Mouse (Mus musculus) liver, embryonic 12.5 days (tissue): ENCODE measurements around the gene Fcgr3. TPM values are rescaled to one million over a fixed set of nuclear protein-coding genes. Genes with fewer than 3 reads are reported as not detected.
"Not testable (repeated sequence)": the region's sequence is repeated elsewhere in the genome, so short reads cannot be mapped to it uniquely, and the experiment has no call there.

Source experiments
- ATAC-seq: fragments of 200-750 bp; cut with Nextera tagmentation; 2 replicates; pipeline ENCODE4 v1.8.0; 2017; ENCODE audit warnings: moderate number of reproducible peaks, mild to moderate bottlenecking, moderate library complexity
- H3K27ac ChIP-seq: fragments of 300-500 bp; sonication (generic); 2 replicates; pipeline ENCODE4 v1.5.1; 2016; ENCODE audit warnings: mild to moderate bottlenecking
- H3K27me3 ChIP-seq: fragments of 300-500 bp; sonication (generic); replicated peaks from 2 replicates; pipeline ENCODE4 v1.6.1; 2016; ENCODE audit warnings: mild to moderate bottlenecking, moderate library complexity
- H3K36me3 ChIP-seq: fragments of 300-500 bp; sonication (generic); 2 replicates; pipeline ENCODE4 v1.6.1; 2016; ENCODE audit warnings: mild to moderate bottlenecking, moderate library complexity
- H3K4me1 ChIP-seq: fragments of 300-500 bp; sonication (generic); 2 replicates; pipeline ENCODE4 v1.6.1; 2016
- H3K4me2 ChIP-seq: fragments of 300-500 bp; sonication (generic); 2 replicates; pipeline ENCODE4 v1.6.1; 2016; ENCODE audit warnings: mild to moderate bottlenecking, moderate library complexity
- H3K4me3 ChIP-seq: fragments of 300-500 bp; sonication (generic); 2 replicates; pipeline ENCODE4 v1.5.1; 2016; ENCODE audit warnings: mild to moderate bottlenecking, moderate library complexity
- H3K9ac ChIP-seq: fragments of 300-500 bp; sonication (generic); 2 replicates; pipeline ENCODE4 v1.6.1; 2016; ENCODE audit warnings: mild to moderate bottlenecking, moderate library complexity
- H3K9me3 ChIP-seq: fragments of 300-500 bp; sonication (generic); replicated peaks from 2 replicates; pipeline ENCODE4 v1.6.1; 2016; ENCODE audit warnings: mild to moderate bottlenecking, moderate library complexity
- WGBS: fragments of 180-500 bp; shearing (Covaris S2); methylation state at CpG from one replicate; pipeline ENCODE4 v1.1.7; 2016; ENCODE audit not compliant: insufficient replicate concordance; 5-methylcytosine and 5-hydroxymethylcytosine counted together
- polyA plus RNA-seq: library from polyadenylated mRNA; unstranded; fragments of >200 nt; fragmentation: Nextera tagmentation; extraction: Ambion mirVana; gene quantifications from 2 replicates; pipeline ENCODE4 v1.2.1, GENCODE M21; 2016

Fcgr3 gene
- polyA plus RNA-seq, 1 experiment from 2014 or later = 16.1 TPM

- Histone ChIP-seq H3K4me3 (peak overlapping the region; percentile 75), H3K9ac (peak overlapping the region; percentile 79), H3K9me3 (no peaks in the 10 kb centered on the region), H3K36me3 (no peaks in the 10 kb centered on the region), H3K4me2 (peak overlapping the region; percentile 91), H3K27ac (peak overlapping the region; percentile 85), H3K27me3 (no peaks in the 10 kb centered on the region), H3K4me1 (peaks cover 45% of the 10 kb centered on the region)
- WGBS = under 1% methylated on average over 40 of the region's 40 CpGs
- peak; percentile 79 for ATAC-seq
Measured at GRCm38 (mm10) chr1:171101733-171102546, 37.2 kb upstream of the Fcgr3 start.

GRCm38 (mm10) chr1:171101033-171101432, 36.3 kb upstream of the Fcgr3 start:
- Histone ChIP-seq H3K9me3 (no peaks in the 10 kb centered on the region), H3K27me3 (no peaks in the 10 kb centered on the region), H3K4me3 (0 out of 2 replicates have a peak overlapping the region, but pooled peaks have one; percentile 75), H3K27ac (no peak overlapping the region), H3K36me3 (no peaks in the 10 kb centered on the region), H3K9ac (no peak overlapping the region; the same call in 1 of the 2 replicates), H3K4me2 (peak overlapping the region; percentile 91), H3K4me1 (peaks cover 54% of the 10 kb centered on the region)
- WGBS = 21% methylated on average over 2 of the region's 2 CpGs
- ATAC-seq = no peak

- Histone ChIP-seq H3K4me3 (no peak overlapping the region), H3K36me3 (no peaks in the 10 kb centered on the region), H3K9ac (peak overlapping the region; percentile 31; the same call in 1 of the 2 replicates), H3K4me1 (peaks cover 58% of the 10 kb centered on the region), H3K27me3 (0 out of 2 replicates have a peak, but pooled peaks cover 2% of the 10 kb centered on the region), H3K4me2 (peak overlapping the region; percentile 36), H3K9me3 (no peaks in the 10 kb centered on the region), H3K27ac (peak overlapping the region; percentile 51; the same call in 1 of the 2 replicates)
- ATAC-seq = peak; percentile 42
- 16% methylated on average over 2 of the region's 2 CpGs for WGBS
Measured at GRCm38 (mm10) chr1:171097612-171098011, 32.9 kb upstream of the Fcgr3 start.

- H3K36me3 ChIP-seq = no peaks in the 10 kb centered on the region
- H3K4me1 ChIP-seq = peaks cover 58% of the 10 kb centered on the region
- 0 out of 2 replicates have a peak, but pooled peaks cover 7% of the 10 kb centered on the region for H3K27me3 ChIP-seq
- peak overlapping the region; percentile 31; the same call in 1 of the 2 replicates for H3K9ac ChIP-seq
- peak overlapping the region; percentile 36 for H3K4me2 ChIP-seq
- H3K9me3 ChIP-seq = no peaks in the 10 kb centered on the region
- ATAC-seq = no peak
- no peak overlapping the region for H3K4me3 ChIP-seq
- 0 out of 2 replicates have a peak overlapping the region, but pooled peaks have one; percentile 51 for H3K27ac ChIP-seq
Measured at GRCm38 (mm10) chr1:171097136-171097535, 32.4 kb upstream of the Fcgr3 start.

- Histone ChIP-seq H3K27ac (0 out of 2 replicates have a peak overlapping the region, but pooled peaks have one; percentile 20), H3K9me3 (no peaks in the 10 kb centered on the region), H3K36me3 (no peaks in the 10 kb centered on the region), H3K27me3 (0 out of 2 replicates have a peak, but pooled peaks cover 9% of the 10 kb centered on the region), H3K4me1 (peaks cover 55% of the 10 kb centered on the region), H3K4me2 (peak overlapping the region; percentile 43), H3K4me3 (no peak overlapping the region), H3K9ac (no peak overlapping the region)
- ATAC-seq = no peak
- WGBS = 30% methylated on average over 10 of the region's 10 CpGs
Measured at GRCm38 (mm10) chr1:171096110-171096964, 31.6 kb upstream of the Fcgr3 start.

GRCm38 (mm10) chr1:171094424-171094823, 29.7 kb upstream of the Fcgr3 start:
- H3K9me3 ChIP-seq = no peaks in the 10 kb centered on the region
- H3K9ac ChIP-seq = no peak overlapping the region
- no peaks in the 10 kb centered on the region for H3K36me3 ChIP-seq
- no peak overlapping the region for H3K27ac ChIP-seq
- H3K4me3 ChIP-seq = no peak overlapping the region
- no peak for ATAC-seq
- 30% methylated on average over 4 of the region's 4 CpGs for WGBS
- peaks cover 40% of the 10 kb centered on the region for H3K4me1 ChIP-seq
- H3K4me2 ChIP-seq = no peak overlapping the region
- 0 out of 2 replicates have a peak, but pooled peaks cover 9% of the 10 kb centered on the region for H3K27me3 ChIP-seq

- no peak overlapping the region for H3K4me3 ChIP-seq
- no peaks in the 10 kb centered on the region for H3K36me3 ChIP-seq
- no peak for ATAC-seq
- no peak overlapping the region for H3K4me2 ChIP-seq
- H3K27ac ChIP-seq = no peak overlapping the region
- WGBS = 60% methylated on average over 2 of the region's 2 CpGs
- H3K4me1 ChIP-seq = peaks cover 32% of the 10 kb centered on the region
- no peaks in the 10 kb centered on the region for H3K9me3 ChIP-seq
- H3K27me3 ChIP-seq = peaks cover 25% of the 10 kb centered on the region
- H3K9ac ChIP-seq = no peak overlapping the region
Measured at GRCm38 (mm10) chr1:171090761-171091160, 26.0 kb upstream of the Fcgr3 start.

- WGBS = 84% methylated on average over 1 of the region's 1 CpGs
- ATAC-seq = no peak
- H3K4me1 ChIP-seq = peaks cover 26% of the 10 kb centered on the region
- no peaks in the 10 kb centered on the region for H3K9me3 ChIP-seq
- no peak overlapping the region for H3K4me3 ChIP-seq
- H3K27me3 ChIP-seq = peaks cover 33% of the 10 kb centered on the region
- no peak overlapping the region for H3K4me2 ChIP-seq
- H3K9ac ChIP-seq = no peak overlapping the region
- H3K36me3 ChIP-seq = no peaks in the 10 kb centered on the region
- H3K27ac ChIP-seq = no peak overlapping the region
Measured at GRCm38 (mm10) chr1:171089891-171090290, 25.2 kb upstream of the Fcgr3 start.

GRCm38 (mm10) chr1:171088237-171088869, 23.6 kb upstream of the Fcgr3 start:
- H3K36me3 ChIP-seq, H3K9me3 ChIP-seq, ATAC-seq, H3K9ac ChIP-seq, H3K27ac ChIP-seq, H3K4me3 ChIP-seq: not testable (repeated sequence)
- Histone ChIP-seq H3K27me3 (peaks cover 37% of the 10 kb centered on the region), H3K4me1 (peaks cover 22% of the 10 kb centered on the region), H3K4me2 (peak overlapping the region; percentile 57)
- WGBS = 4% methylated on average over 10 of the region's 10 CpGs

- Histone ChIP-seq H3K36me3 (no peaks in the 10 kb centered on the region), H3K4me2 (peak overlapping the region; percentile 70), H3K27me3 (peaks cover 37% of the 10 kb centered on the region), H3K9ac (peak overlapping the region; percentile 48), H3K4me3 (peak overlapping the region; percentile 52), H3K9me3 (no peaks in the 10 kb centered on the region), H3K4me1 (peaks cover 22% of the 10 kb centered on the region), H3K27ac (no peak overlapping the region)
- no peak for ATAC-seq
- 2% methylated on average over 26 of the region's 26 CpGs for WGBS
Measured at GRCm38 (mm10) chr1:171085718-171086117, 21.0 kb upstream of the Fcgr3 start.

GRCm38 (mm10) chr1:171081512-171082231, 16.9 kb upstream of the Fcgr3 start:
- not testable (repeated sequence) for H3K36me3 ChIP-seq, H3K9me3 ChIP-seq, H3K4me3 ChIP-seq, H3K27ac ChIP-seq, H3K9ac ChIP-seq
- Histone ChIP-seq H3K4me1 (peaks cover 11% of the 10 kb centered on the region; the same call in 1 of the 2 replicates), H3K4me2 (peak overlapping the region; percentile 29), H3K27me3 (peaks cover 51% of the 10 kb centered on the region)
- ATAC-seq = peak; percentile 76
- 19% methylated on average over 14 of the region's 17 CpGs for WGBS
